Mouse (Mus musculus): Measurements from ENCODE around the gene Syt3. TPM values are rescaled to one million over a fixed set of nuclear protein-coding genes. Genes with fewer than 3 reads are reported as not detected.

Gene Syt3
- total and polyA plus RNA-seq, 2 experiments from 2014 or later: 79.2 to 130 TPM

DNA sequence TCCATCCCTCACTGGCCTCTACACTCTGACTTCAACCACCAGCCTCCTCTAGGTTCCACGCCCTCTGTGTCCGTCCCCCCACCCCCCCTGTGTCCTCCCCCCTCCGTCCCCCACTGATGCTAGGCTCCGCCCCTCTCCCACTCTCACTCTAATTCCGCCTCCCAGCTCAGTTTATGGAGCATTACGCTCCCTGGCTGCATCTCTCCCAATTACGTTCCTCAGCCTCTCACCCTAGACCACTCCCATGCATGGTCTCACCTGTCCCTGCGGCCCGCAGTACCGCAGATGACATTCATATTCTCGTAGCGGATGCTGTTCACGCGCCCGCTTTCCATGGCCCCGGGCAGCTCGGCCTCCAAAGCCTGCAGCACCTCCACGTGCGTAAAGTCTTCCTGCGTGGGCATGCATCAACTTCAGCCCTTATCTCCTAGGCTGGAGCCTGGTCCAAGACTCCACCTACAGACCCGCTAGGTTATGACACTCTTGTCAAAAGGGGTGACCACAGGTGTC, 23.1 kb upstream of the Syt3 start:
- 7% methylated on average over 21 of the region's 21 CpGs for WGBS
- peak; percentile 71 for DNase-seq (ENCODE audit: low spot score)
- Histone ChIP-seq H3K4me2 (ENCODE audit: low read depth, low read length) (peak overlapping the region; percentile 93), H3K9ac (replicated peaks; ENCODE audit: low read length) (peak overlapping the region; percentile 54; the same call in 1 of the 2 replicates), H3K27ac (peak overlapping the region; percentile 88; the same call in 1 of the 2 replicates), H3K4me1 (ENCODE audit: insufficient read depth, low read length) (peaks cover 9% of the 10 kb centered on the region), H3K4me3 (ENCODE audit: low read length) (peak overlapping the region; percentile 51), H3K9me3 (ENCODE audit: low read length) (no peaks in the 10 kb centered on the region), H3K36me3 (ENCODE audit: insufficient read depth, low read length) (no peaks in the 10 kb centered on the region), H3K27me3 (ENCODE audit: insufficient read depth, low read length) (0 out of 2 replicates have a peak, but pooled peaks cover 4% of the 10 kb centered on the region)
- TF ChIP-seq CTCF (IDR thresholded peaks at IDR 0.05; ENCODE audit: low read depth): peak; percentile 52
- ATAC-seq: peak; percentile 61

DNA sequence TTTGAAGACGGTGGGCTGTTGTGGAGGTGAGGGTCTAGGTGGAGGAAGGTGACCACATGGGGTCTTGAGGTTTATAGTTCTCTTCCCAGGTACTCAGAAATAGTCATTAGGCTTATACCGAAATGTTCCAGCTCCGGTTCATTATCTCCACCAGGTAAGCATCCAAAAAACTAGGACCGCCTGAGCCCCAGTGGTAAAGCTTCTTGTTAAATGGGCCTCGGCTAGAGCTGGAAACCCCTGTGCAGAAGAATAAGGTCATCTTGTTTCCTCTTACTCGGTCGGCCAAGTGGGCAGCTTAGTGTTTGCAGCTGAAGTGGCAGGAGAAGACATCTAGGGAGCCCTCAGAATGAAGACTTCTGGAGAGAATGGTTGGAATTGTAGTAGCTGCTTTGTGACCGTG, 11.2 kb upstream of the Syt3 start:
- no peaks in the 10 kb centered on the region for H3K4me1 ChIP-seq (ENCODE audit: insufficient read depth, low read length)
- TF ChIP-seq CTCF (IDR thresholded peaks at IDR 0.05; ENCODE audit: low read depth): no peak
- 93% methylated on average over 8 of the region's 8 CpGs for WGBS

DNA sequence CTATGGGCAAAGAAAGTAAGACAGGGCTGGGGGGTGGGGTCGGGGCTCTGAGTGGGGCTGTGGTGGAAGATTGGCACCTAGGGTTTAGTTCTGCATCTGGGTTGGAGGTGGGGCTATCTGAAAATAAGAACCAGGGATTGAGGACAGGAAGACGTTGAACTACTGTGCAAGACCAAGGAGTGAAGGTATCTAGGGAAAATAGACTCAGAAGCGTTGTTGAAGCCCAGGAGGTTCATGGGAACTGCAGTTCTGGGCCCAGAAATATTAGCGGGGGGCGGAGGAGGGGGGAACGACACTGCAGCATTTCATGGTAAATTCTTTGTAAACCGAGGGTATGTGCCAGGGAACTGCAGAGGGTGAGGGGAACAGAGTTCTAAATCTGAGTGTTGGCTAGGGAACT, 10.4 kb upstream of the Syt3 start:
- H3K4me1 ChIP-seq (ENCODE audit: insufficient read depth, low read length): no peaks in the 10 kb centered on the region
- peak overlapping the region; percentile 73 for H3K4me2 ChIP-seq (ENCODE audit: low read depth, low read length)
- ATAC-seq (no peak; the same call in 1 of the 2 replicates), DNase-seq (ENCODE audit: low spot score) (no peak)
- TF ChIP-seq CTCF (IDR thresholded peaks at IDR 0.05; ENCODE audit: low read depth): no peak
- H3K9me3 ChIP-seq (ENCODE audit: low read length): no peaks in the 10 kb centered on the region
- H3K27ac ChIP-seq: 0 out of 2 replicates have a peak overlapping the region, but pooled peaks have one; percentile 8
- no peaks in the 10 kb centered on the region for H3K36me3 ChIP-seq (ENCODE audit: insufficient read depth, low read length)
- no peaks in the 10 kb centered on the region for H3K27me3 ChIP-seq (ENCODE audit: insufficient read depth, low read length)
- H3K9ac ChIP-seq (replicated peaks; ENCODE audit: low read length): peak overlapping the region; percentile 58
- H3K4me3 ChIP-seq (ENCODE audit: low read length): peak overlapping the region; percentile 51
- 15% methylated on average over 7 of the region's 7 CpGs for WGBS

More for the DNA sequence above, 11.2 kb upstream of the Syt3 start:
- Histone ChIP-seq H3K9ac (replicated peaks; ENCODE audit: low read length) (no peak overlapping the region), H3K4me3 (ENCODE audit: low read length) (no peak overlapping the region), H3K36me3 (ENCODE audit: insufficient read depth, low read length) (no peaks in the 10 kb centered on the region), H3K27me3 (ENCODE audit: insufficient read depth, low read length) (no peaks in the 10 kb centered on the region), H3K9me3 (ENCODE audit: low read length) (no peaks in the 10 kb centered on the region), H3K4me2 (ENCODE audit: low read depth, low read length) (no peak overlapping the region), H3K27ac (no peak overlapping the region)
- ATAC-seq: no peak
- DNase-seq (ENCODE audit: low spot score): no peak

DNA sequence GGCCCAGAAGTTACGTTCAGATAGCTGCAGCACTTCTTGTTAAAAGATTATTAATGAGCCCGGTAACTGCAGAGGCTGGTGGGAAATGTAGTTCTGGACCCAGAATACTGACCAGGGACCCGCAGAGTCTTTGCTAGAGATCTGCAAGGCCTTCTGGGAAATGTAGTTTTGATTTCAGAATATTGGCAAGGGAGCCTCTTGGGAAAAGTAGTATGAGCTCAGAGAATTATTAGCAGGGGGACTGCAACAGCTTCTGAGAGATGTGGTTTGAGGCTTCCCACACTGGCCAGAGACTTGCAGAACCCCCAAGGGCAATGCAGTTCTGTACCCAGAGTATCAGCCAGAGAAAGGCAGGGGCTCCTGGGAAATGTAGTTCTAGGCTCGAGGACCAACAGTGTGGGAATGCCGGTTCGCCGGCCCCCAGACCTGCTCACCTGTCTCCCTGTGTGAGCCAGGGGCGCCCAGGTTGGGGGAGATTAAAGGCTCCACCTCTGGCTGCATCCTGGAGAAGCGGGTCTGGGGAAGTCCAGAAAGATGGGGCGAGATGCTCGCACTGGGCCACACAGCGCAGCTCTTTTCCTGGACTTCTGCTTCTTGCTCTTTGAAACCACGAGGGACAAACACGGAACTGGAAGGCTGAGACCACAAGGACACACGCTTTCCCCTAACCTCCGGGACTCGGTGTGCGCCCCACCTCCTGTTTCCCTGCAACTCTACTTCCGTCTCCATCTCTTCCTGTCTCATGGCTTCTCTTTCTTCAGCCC, 9.8 kb upstream of the Syt3 start:
- H3K27ac ChIP-seq: peak overlapping the region; percentile 71
- ATAC-seq (peak; percentile 91), DNase-seq (ENCODE audit: low spot score) (peak; percentile 95)
- peak overlapping the region; percentile 73 for H3K4me2 ChIP-seq (ENCODE audit: low read depth, low read length)
- WGBS: under 1% methylated on average over 19 of the region's 19 CpGs
- TF ChIP-seq CTCF (IDR thresholded peaks at IDR 0.05; ENCODE audit: low read depth): no peak
- H3K36me3 ChIP-seq (ENCODE audit: insufficient read depth, low read length): no peaks in the 10 kb centered on the region
- no peaks in the 10 kb centered on the region for H3K27me3 ChIP-seq (ENCODE audit: insufficient read depth, low read length)
- peak overlapping the region; percentile 58 for H3K9ac ChIP-seq (replicated peaks; ENCODE audit: low read length)
- peak overlapping the region; percentile 51 for H3K4me3 ChIP-seq (ENCODE audit: low read length)
- H3K4me1 ChIP-seq (ENCODE audit: insufficient read depth, low read length): no peaks in the 10 kb centered on the region
- H3K9me3 ChIP-seq (ENCODE audit: low read length): no peaks in the 10 kb centered on the region

DNA sequence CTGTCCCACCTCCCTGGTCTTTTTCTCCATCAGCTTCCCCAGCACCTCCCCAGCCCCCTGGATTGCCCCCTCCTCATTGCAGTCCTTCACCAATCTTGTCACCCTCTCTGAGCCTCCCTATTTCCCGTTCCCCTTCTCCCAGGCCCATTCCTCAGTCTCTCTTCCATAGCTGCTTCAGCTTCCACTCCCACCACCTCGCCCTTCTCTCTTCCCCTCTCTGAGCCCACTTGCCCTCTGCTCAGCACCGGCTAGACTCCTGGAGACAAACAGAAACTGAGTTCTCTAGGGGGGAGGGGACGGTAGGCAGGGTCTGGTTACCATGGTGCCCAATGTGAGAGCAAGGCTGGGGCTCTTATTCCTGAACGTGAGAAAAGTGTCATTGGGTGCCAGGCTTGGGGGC, 9.1 kb upstream of the Syt3 start:
- Histone ChIP-seq H3K9ac (replicated peaks; ENCODE audit: low read length) (peak overlapping the region; percentile 58), H3K4me1 (ENCODE audit: insufficient read depth, low read length) (no peaks in the 10 kb centered on the region), H3K36me3 (ENCODE audit: insufficient read depth, low read length) (no peaks in the 10 kb centered on the region), H3K4me3 (ENCODE audit: low read length) (peak overlapping the region; percentile 51), H3K27me3 (ENCODE audit: insufficient read depth, low read length) (no peaks in the 10 kb centered on the region), H3K9me3 (ENCODE audit: low read length) (no peaks in the 10 kb centered on the region), H3K27ac (peak overlapping the region; percentile 71), H3K4me2 (ENCODE audit: low read depth, low read length) (peak overlapping the region; percentile 73)
- TF ChIP-seq CTCF (IDR thresholded peaks at IDR 0.05; ENCODE audit: low read depth): no peak
- WGBS: 1% methylated on average over 5 of the region's 5 CpGs
- peak; percentile 58 for DNase-seq (ENCODE audit: low spot score)
- ATAC-seq: peak; percentile 46

DNA sequence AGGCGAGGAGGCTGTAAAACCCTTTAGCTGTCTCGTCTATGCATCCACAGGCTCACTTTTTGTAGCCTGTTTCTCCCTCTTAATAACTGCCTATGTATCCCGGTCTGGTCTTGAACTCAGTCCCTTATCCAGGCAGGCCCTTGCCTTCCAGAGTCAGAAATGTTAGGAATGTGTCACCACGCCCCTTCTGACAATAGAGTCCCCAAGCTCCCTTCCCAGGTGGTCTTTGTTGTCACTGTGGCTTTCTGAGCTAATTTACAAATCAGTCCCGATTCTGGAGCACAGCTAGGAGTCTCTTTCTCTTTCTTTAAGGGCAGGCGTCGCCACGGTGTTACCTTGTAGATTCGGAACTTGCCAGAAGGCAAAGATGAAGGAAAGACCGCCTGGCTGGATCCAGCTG, 8.7 kb upstream of the Syt3 start:
- H3K9me3 ChIP-seq (ENCODE audit: low read length): no peaks in the 10 kb centered on the region
- WGBS: 7% methylated on average over 10 of the region's 10 CpGs
- TF ChIP-seq CTCF (IDR thresholded peaks at IDR 0.05; ENCODE audit: low read depth): no peak
- H3K9ac ChIP-seq (replicated peaks; ENCODE audit: low read length): peak overlapping the region; percentile 58; the same call in 1 of the 2 replicates
- no peaks in the 10 kb centered on the region for H3K4me1 ChIP-seq (ENCODE audit: insufficient read depth, low read length)
- DNase-seq (ENCODE audit: low spot score) (no peak), ATAC-seq (no peak)
- peak overlapping the region; percentile 73 for H3K4me2 ChIP-seq (ENCODE audit: low read depth, low read length)
- peak overlapping the region; percentile 71 for H3K27ac ChIP-seq
- peak overlapping the region; percentile 51 for H3K4me3 ChIP-seq (ENCODE audit: low read length)
- no peaks in the 10 kb centered on the region for H3K27me3 ChIP-seq (ENCODE audit: insufficient read depth, low read length)
- H3K36me3 ChIP-seq (ENCODE audit: insufficient read depth, low read length): no peaks in the 10 kb centered on the region

DNA sequence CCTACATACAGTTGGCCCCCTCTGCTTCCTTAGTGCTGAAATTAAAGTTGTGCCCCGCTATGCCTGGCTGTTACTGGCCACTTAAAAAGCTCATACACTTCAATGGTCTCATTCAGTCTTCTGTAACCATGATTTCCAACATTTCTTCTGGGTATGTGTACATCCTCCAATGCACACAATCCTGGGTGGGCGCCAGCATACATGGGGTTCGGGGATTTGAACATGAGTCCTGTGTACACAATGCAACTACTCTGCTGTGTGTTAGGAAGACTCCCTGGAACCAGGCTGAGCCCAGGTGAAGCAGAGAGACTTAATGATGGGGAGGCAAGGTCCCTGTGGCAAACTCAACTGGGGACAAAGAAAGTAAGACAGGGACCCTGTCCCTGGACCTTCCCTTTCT, 8.1 kb upstream of the Syt3 start:
- H3K4me3 ChIP-seq (ENCODE audit: low read length): no peak overlapping the region
- no peak for DNase-seq (ENCODE audit: low spot score)
- H3K36me3 ChIP-seq (ENCODE audit: insufficient read depth, low read length): no peaks in the 10 kb centered on the region
- no peaks in the 10 kb centered on the region for H3K9me3 ChIP-seq (ENCODE audit: low read length)
- no peaks in the 10 kb centered on the region for H3K4me1 ChIP-seq (ENCODE audit: insufficient read depth, low read length)
- WGBS: 57% methylated on average over 3 of the region's 3 CpGs
- no peak overlapping the region for H3K4me2 ChIP-seq (ENCODE audit: low read depth, low read length)
- no peak overlapping the region for H3K27ac ChIP-seq
- TF ChIP-seq CTCF (IDR thresholded peaks at IDR 0.05; ENCODE audit: low read depth): no peak
- no peak overlapping the region for H3K9ac ChIP-seq (replicated peaks; ENCODE audit: low read length)
- H3K27me3 ChIP-seq (ENCODE audit: insufficient read depth, low read length): no peaks in the 10 kb centered on the region
- ATAC-seq: no peak
